Mouse (Mus musculus) frontal cortex, postnatal 25 days (tissue): ENCODE measurements at regions not wholly inside any gene's neighbourhood (a gene's known extent, or its start where the extent isn't known, plus 50 kb on each side); places are given as distances from the start of the nearest gene placed in this dataset.

Source experiments
- DNase-seq, 2 experiments: peaks; one replicate each; pipeline ENCODE4 v3.0.0; 2022; ENCODE audit warnings: low spot score in 2 of 2

DNA sequence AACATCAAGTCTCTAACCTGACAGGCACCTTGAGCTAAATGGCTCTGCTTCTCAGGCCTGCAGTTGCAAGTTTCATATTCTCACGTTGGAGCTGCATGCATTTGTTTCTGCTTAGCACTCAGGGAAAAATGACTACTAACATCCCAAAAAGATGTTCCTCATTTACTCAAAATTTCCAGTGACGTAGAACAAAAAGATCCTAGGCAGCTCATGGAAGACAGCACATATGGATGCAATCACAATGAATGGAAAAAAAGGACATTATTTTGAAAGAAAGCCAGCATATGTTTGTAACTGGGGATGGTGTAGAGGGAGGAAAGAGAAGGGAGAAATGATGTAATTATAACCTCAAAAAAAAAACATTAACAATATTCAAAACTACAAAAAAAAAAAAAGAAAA lies 751.2 kb upstream of the Fbxo33 start:
- no peak for DNase-seq

DNA sequence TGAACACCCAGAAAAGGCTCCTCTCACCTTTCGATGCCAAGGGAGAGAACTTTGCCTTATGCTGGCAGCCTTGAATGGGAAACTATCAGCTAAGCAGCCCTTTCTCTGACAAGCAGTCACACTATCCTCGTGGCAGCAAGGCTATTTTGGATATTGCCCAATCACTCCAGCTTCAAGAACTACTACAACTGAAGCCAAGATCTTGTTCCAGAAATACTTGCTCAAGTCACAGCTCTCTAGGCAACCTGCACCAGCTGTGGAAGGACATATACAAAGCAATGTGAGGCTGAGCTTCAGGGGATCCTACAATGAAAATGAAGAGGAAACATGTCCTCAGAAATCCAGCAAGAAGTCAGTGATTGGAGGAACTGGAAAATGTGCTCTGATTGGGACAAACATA lies 750.4 kb upstream of the Fbxo33 start:
- DNase-seq = no peak

DNA sequence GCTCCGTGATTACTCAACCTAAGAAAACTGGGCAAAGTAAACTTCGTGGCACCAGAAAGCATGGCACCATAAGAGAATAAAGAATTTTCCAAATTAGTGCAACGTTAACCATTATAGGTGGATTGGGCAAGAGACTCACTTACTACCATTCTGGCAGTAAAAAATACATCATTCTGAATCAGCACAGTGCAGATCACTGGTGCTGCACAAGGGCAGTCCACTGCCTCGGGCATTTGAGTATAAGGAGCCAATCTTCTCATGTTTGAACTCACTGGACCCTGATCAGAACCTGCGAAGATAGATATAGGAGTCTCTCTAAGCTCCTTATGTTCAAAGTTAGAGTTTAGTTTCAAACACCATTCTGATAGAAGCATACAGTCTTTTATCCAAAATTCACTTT lies 747.7 kb upstream of the Fbxo33 start:
- DNase-seq = no peak

DNA sequence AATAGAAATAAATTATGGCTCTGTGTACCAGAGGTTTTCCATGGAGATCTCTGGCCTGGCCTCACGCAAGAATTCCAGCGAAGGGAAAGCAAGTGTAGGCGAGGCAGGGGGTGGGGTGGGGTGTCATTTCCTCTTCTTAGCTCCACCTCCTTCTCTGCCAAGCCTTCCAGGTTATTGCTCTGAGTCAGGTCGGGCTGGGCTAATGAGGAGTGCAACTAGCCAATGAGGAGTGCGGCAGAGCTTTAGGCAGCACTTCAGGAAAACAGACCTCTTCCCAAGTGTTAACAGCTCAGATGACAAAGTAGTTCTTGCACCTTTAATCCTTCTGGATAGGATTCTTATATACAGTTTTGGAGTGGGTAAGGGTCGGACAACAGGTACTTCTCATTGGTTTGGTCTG lies 741.6 kb upstream of the Fbxo33 start:
- DNase-seq = no peak

DNA sequence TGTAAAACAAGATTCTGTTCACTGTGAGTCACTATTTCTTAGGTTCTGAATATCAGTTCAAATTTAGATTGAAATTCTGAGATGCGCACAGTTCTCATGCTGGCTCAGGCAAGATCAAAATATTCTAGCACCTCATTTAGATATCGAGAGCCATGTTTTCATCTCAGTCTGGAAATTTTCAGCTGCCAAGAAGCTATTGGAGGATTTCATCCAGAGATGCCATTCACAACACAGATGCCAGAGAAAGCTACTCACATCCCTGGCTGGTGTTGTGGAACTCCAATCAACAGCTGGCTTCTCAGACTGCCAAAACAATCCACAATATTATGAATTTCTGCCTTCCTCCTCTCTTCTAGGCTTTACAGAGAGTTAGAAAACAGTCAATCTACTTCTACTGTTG lies 712.9 kb upstream of the Fbxo33 start:
- DNase-seq = peak in 1 of 2 experiments; percentile 2

DNA sequence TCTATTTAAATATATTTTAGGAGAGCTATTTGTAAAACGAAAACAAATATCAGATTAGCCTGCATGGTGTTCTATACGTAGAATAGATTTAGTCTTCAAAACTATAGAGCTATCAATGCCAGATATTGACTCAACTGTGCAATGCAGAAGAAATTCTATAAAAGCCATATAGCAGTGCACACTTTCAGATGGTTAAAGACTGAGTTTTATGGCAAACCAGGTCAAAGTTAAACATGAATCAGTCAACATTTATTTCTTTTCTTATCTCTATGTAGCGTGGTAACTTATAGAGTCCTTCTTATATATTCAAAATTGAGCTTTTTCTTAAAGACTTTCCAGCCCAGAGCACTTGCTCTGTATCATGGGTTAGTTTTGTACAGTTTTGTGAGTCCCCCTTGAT lies 705.5 kb upstream of the Fbxo33 start:
- DNase-seq = no peak

DNA sequence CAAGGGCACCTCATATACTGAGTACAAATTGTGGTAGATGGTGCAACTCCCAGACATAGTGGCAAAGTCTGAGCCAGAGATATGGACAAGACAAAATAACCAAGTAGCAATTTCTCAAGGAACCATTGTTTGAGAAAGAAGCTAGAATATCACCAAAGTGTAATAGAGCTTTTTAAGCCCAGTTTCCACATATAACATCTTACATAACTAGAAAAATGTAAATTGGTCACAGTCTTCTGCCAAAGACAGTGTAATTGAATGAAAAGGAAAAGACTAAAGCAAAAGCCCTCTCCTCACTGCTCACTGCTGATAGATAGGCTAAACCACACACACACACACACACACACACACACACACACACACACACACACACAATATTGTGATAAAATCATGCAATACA lies 679.4 kb upstream of the Fbxo33 start:
- no peak for DNase-seq

DNA sequence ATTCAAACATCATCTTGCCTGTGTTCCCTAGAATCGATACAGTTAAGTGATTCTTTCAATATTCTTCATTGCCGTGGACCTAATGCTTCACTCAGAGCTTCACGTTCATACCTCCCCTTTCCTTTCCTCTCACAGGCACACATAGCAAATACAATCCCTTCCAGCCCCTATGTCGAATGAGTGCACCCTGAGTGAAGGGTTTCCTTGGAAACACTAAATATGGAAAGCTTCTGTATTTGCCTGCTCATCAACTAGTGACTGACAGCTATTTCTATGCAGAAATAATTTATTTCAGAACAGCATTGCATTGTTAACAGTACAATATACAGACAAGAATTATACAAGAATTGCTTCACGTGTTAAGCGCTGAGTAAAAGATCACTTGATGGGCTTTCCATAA lies 671.4 kb upstream of the Fbxo33 start:
- DNase-seq = no peak
